Comparison of ENCODE assay signal across 10 mouse cellular contexts in the genomic region with DNA sequence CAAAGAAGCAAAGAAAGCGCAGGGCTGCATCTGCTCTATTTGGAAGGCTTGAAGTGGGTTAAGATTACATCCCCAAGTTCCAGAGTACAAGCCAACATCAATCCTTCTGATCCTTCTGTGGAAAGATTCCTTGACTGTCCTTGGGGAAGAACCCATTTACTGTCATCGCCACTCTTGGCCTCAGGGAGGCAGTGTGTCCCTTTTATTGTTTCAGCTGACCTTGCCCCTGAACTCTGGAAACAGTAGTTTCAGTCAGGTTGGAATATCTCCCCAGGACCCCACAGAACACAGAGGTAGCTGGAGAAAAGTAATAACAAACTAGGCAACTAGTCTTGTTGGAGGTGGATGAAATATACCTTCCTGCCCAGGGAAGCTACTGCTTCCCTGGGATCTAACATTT. TPM values are rescaled to one million over a fixed set of nuclear protein-coding genes. Genes with fewer than 3 reads are reported as not detected.
DNase-seq lines count a peak whose midpoint lies in the region; ATAC-seq and TF ChIP-seq lines count a peak whose summit lies in the region.
"Had no signal": no experiment of that assay in that cellular context is flagged by ENCODE, and none has a peak within 500 bp of the region (broad histone marks: within the 10 kb centered on the region; RNA-seq: fewer than 3 reads in every experiment).

No protein-coding gene starts in this region.

- TF ChIP-seq CTCF in lung, embryonic 14.5 days (IDR thresholded peaks at IDR 0.05; ENCODE audit: low read depth): peak; percentile 55

- H3K27me3 ChIP-seq in lung, embryonic 14.5 days (ENCODE audit: insufficient read depth, low read length): no peaks in the 10 kb centered on the region
- H3K27me3 ChIP-seq in splenic B cell, adult 2 months (ENCODE audit: control insufficient read depth, insufficient read depth, low read length, poor library complexity, severe bottlenecking): no peaks in the 10 kb centered on the region; the same call in 1 of the 2 replicates
- H3K27me3 ChIP-seq: midbrain, embryonic 12.5 days had no signal

- no peak overlapping the region for H3K27ac ChIP-seq in lung, embryonic 14.5 days (ENCODE audit: low read depth)
- H3K27ac ChIP-seq: midbrain, embryonic 12.5 days had no signal

- intact Hi-C loops in gastrocnemius, postnatal 14 days (cut with DNase I; ENCODE audit: low total_unique reads): loop anchor here (10.0 kb wide), 2 partner anchors 54 to 204 kb away; a partner anchor contains a TSS

- 46% methylated on average over 2 of the region's 2 CpGs for WGBS in lung, embryonic 14.5 days

- no peaks in the 10 kb centered on the region for H3K36me3 ChIP-seq in lung, embryonic 14.5 days (ENCODE audit: insufficient read depth)
- H3K36me3 ChIP-seq in splenic B cell, adult 2 months (ENCODE audit: control insufficient read depth, insufficient read depth, low read length, poor library complexity, severe bottlenecking): no peaks in the 10 kb centered on the region
- H3K36me3 ChIP-seq: midbrain, embryonic 12.5 days had no signal

- H3K9ac ChIP-seq in lung, embryonic 14.5 days: no peak overlapping the region
- H3K9ac ChIP-seq: midbrain, embryonic 12.5 days had no signal

- H3K4me3 ChIP-seq in lung, embryonic 14.5 days (ENCODE audit: low read depth, low read length): no peak overlapping the region
- H3K4me3 ChIP-seq: midbrain, embryonic 12.5 days had no signal

- ATAC-seq in lung, embryonic 14.5 days (ENCODE audit: insufficient read depth): no peak
- ATAC-seq: intestine, embryonic 16.5 days had no signal

- H3K4me2 ChIP-seq in lung, embryonic 14.5 days: no peak overlapping the region
- H3K4me2 ChIP-seq: midbrain, embryonic 12.5 days had no signal

- DNase-seq in embryo, embryonic 10 days (ENCODE audit: low spot score): peak; percentile 73
- no peak for DNase-seq in embryo, embryonic 9.5 days (ENCODE audit: extremely low spot score)
- DNase-seq in lung, embryonic 14.5 days: peak; percentile 43
- DNase-seq in lung, adult 18-20 months: no peak
- DNase-seq in embryo, embryonic 11 days: peak; percentile 40
- peak; percentile 67 for DNase-seq in splenic B cell, adult 2 months (ENCODE audit: low read depth, low spot score)
- no peak for DNase-seq in left cerebral cortex, adult 9 months (ENCODE audit: low spot score in 2 of 2)
- no peak for DNase-seq in gastrocnemius, postnatal 14 days

- H3K4me1 ChIP-seq in lung, embryonic 14.5 days (ENCODE audit: insufficient read depth): no peaks in the 10 kb centered on the region
- H3K4me1 ChIP-seq: midbrain, embryonic 12.5 days had no signal

- no peaks in the 10 kb centered on the region for H3K9me3 ChIP-seq in lung, embryonic 14.5 days (ENCODE audit: low read depth, low read length)
- H3K9me3 ChIP-seq: midbrain, embryonic 12.5 days had no signal

RNA-seq across cellular contexts. Expression of a gene that starts 10.1 kb away (rescaled TPM):
- 196 and 208 TPM in 2 replicates for polyA plus RNA-seq in lung, embryonic 14.5 days (2014; fragmentation: Nextera tagmentation; extraction: Ambion mirVana)
- 100 to 1,000 TPM; 126 to 138 TPM for total RNA-seq in gastrocnemius, postnatal 14 days (2021)

RNA-seq across cellular contexts. Expression of a gene that starts 18.9 kb away (rescaled TPM):
- 0.73 and 1.2 TPM in 2 replicates for polyA plus RNA-seq in lung, embryonic 14.5 days (2014; fragmentation: Nextera tagmentation; extraction: Ambion mirVana)
- total RNA-seq in gastrocnemius, postnatal 14 days (2021): not detected

RNA-seq across cellular contexts. Expression of a gene that starts 19.0 kb away (rescaled TPM):
- 61.4 and 62.4 TPM in 2 replicates for polyA plus RNA-seq in lung, embryonic 14.5 days (2014; fragmentation: Nextera tagmentation; extraction: Ambion mirVana)
- total RNA-seq in gastrocnemius, postnatal 14 days (2021): 10 to 100 TPM; 10.5 to 12.1 TPM

RNA-seq across cellular contexts. Expression of a gene that starts 33.0 kb away (rescaled TPM):
- polyA plus RNA-seq in lung, embryonic 14.5 days (2014; fragmentation: Nextera tagmentation; extraction: Ambion mirVana): 75.1 and 78.7 TPM in 2 replicates
- total RNA-seq in gastrocnemius, postnatal 14 days (2021): 10 to 100 TPM; 10.5 to 15.5 TPM

RNA-seq across cellular contexts. Expression of a gene that starts 59.0 kb away (rescaled TPM):
- polyA plus RNA-seq in lung, embryonic 14.5 days (2014; fragmentation: Nextera tagmentation; extraction: Ambion mirVana): 17.1 and 19.2 TPM in 2 replicates
- 1 to 10 TPM; 4.3 to 4.7 TPM for total RNA-seq in gastrocnemius, postnatal 14 days (2021)

Comparison
In these comparisons a context has a peak if more than half of its experiments do, and no peak if none do; other contexts are left out.
1. DNase-seq: peak in embryo, embryonic 10 days (single experiment), lung, embryonic 14.5 days (single experiment), embryo, embryonic 11 days (single experiment) and splenic B cell, adult 2 months (single experiment); none in embryo, embryonic 9.5 days (single experiment), lung, adult 18-20 months (0 of 2), left cerebral cortex, adult 9 months (0 of 2) and gastrocnemius, postnatal 14 days (single experiment).